Mouse (Mus musculus): ENCODE results near the gene Tln1. TPM values are rescaled to one million over a fixed set of nuclear protein-coding genes. Genes with fewer than 3 reads are reported as not detected.
"Not testable (repeated sequence)": the region's sequence is repeated elsewhere in the genome, so short reads cannot be mapped to it uniquely, and the experiment has no call there.

The Tln1 gene
- polyA plus RNA-seq, 1 experiment from 2014 or later: 34.2 TPM

DNA sequence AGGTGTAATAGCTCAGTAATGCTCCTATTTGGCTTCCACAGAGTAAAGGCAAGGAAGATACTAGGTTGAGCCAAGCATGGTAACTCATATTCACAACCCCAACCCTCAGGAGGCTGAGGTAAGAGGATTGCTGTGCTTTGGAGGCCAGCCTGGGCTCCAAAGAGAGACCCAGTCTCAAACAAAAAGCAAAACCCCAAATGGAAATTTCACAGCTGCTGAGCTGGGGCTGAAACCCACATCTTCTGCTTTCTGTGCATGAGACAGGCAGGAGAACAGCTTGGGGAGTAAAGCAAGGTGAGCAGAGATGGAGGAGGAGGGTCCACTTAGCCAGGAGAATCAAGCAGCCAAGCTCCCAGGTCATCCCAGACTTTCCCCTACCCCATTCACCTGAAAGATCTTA, 8.6 kb downstream of the Tln1 start:
- no peak overlapping the region for H3K27ac ChIP-seq (ENCODE audit: low read depth)
- no peaks in the 10 kb centered on the region for H3K27me3 ChIP-seq (ENCODE audit: insufficient read depth, low read length)
- peaks cover 14% of the 10 kb centered on the region for H3K4me1 ChIP-seq (ENCODE audit: insufficient read depth)
- H3K9me3 ChIP-seq (ENCODE audit: low read length): peaks cover 4% of the 10 kb centered on the region; the same call in 1 of the 2 replicates
- no peak for ATAC-seq
- H3K4me2 ChIP-seq (ENCODE audit: low read depth, low read length): no peak overlapping the region
- H3K36me3 ChIP-seq (replicated peaks; ENCODE audit: insufficient read depth, low read length): peaks cover 86% of the 10 kb centered on the region
- H3K9ac ChIP-seq (replicated peaks): no peak overlapping the region
- H3K4me3 ChIP-seq (ENCODE audit: low read depth, low read length): no peak overlapping the region
- no peak for TF ChIP-seq EP300 (IDR thresholded peaks at IDR 0.05; ENCODE audit: low read depth)
- TF ChIP-seq CTCF (IDR thresholded peaks at IDR 0.05; ENCODE audit: low read depth): no peak
- no peak for DNase-seq

GRCm38 (mm10) chr4:43552437-43552836, 10.1 kb downstream of the Tln1 start:
- Histone ChIP-seq H3K27me3 (ENCODE audit: insufficient read depth, low read length) (no peaks in the 10 kb centered on the region), H3K9me3 (ENCODE audit: low read length) (peaks cover 4% of the 10 kb centered on the region; the same call in 1 of the 2 replicates), H3K4me3 (ENCODE audit: low read depth, low read length) (no peak overlapping the region), H3K4me1 (ENCODE audit: insufficient read depth) (no peaks in the 10 kb centered on the region; the same call in 1 of the 2 replicates), H3K9ac (replicated peaks) (no peak overlapping the region), H3K4me2 (ENCODE audit: low read depth, low read length) (no peak overlapping the region), H3K27ac (ENCODE audit: low read depth) (no peak overlapping the region), H3K36me3 (replicated peaks; ENCODE audit: insufficient read depth, low read length) (peaks cover 99% of the 10 kb centered on the region)
- TF ChIP-seq CTCF (IDR thresholded peaks at IDR 0.05; ENCODE audit: low read depth) (no peak), EP300 (IDR thresholded peaks at IDR 0.05; ENCODE audit: low read depth) (no peak)
- no peak for ATAC-seq
- no peak for DNase-seq
- 96% methylated on average over 5 of the region's 5 CpGs for WGBS (ENCODE audit: insufficient replicate concordance)

DNA sequence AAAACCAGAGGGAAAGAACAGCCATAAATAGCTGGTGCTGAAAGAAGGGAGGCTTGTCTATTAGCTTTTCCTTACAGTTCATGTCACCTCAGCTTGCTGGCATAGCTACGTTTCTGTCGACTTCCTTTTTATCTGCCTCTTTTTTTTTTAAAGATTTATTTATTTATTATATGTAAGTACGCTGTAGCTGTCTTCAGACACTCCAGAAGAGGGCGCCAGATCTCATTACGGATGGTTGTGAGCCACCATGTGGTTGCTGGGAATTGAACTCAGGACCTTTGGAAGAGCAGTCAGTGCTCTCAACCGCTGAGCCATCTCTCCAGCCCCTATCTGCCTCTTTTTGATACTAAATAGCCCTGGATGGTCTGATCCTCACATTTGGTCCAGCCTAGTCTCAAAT, 10.6 kb downstream of the Tln1 start:
- not testable (repeated sequence) for H3K4me1 ChIP-seq (ENCODE audit: insufficient read depth); DNase-seq; H3K9me3 ChIP-seq (ENCODE audit: low read length); H3K4me2 ChIP-seq (ENCODE audit: low read depth, low read length); H3K27ac ChIP-seq (ENCODE audit: low read depth); H3K9ac ChIP-seq (replicated peaks); H3K4me3 ChIP-seq (ENCODE audit: low read depth, low read length); ATAC-seq; H3K27me3 ChIP-seq (ENCODE audit: insufficient read depth, low read length)
- WGBS (ENCODE audit: insufficient replicate concordance): 85% methylated on average over 6 of the region's 6 CpGs
- H3K36me3 ChIP-seq (replicated peaks; ENCODE audit: insufficient read depth, low read length): peaks cover 99% of the 10 kb centered on the region
- TF ChIP-seq CTCF (IDR thresholded peaks at IDR 0.05; ENCODE audit: low read depth): peak; percentile 8; the same call in 1 of the 2 replicates

DNA sequence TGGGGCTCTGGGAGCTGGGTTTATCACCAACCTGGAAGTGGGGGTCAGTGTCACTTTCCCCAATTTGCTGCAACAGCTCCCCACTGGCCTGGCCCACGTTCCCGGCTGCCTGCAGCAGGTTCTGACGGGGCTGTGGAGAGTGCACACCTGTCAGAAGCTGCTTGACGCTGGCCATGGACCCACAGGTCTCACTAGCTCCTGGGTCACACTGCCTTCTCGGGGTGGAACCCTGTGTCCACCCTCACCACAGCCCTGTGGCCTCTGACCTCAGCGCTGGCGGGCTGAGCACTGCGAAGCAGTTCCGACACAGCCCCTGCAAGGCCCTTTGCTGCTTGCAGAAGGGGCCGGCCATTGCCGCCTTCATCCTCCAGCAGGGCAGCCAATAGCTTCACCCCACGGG, 13.4 kb downstream of the Tln1 start:
- Histone ChIP-seq H3K4me2 (ENCODE audit: low read depth, low read length) (no peak overlapping the region), H3K9ac (replicated peaks) (no peak overlapping the region), H3K9me3 (ENCODE audit: low read length) (peaks cover 4% of the 10 kb centered on the region; the same call in 1 of the 2 replicates), H3K27ac (ENCODE audit: low read depth) (no peak overlapping the region), H3K27me3 (ENCODE audit: insufficient read depth, low read length) (no peaks in the 10 kb centered on the region), H3K4me3 (ENCODE audit: low read depth, low read length) (no peak overlapping the region), H3K4me1 (ENCODE audit: insufficient read depth) (no peaks in the 10 kb centered on the region), H3K36me3 (replicated peaks; ENCODE audit: insufficient read depth, low read length) (peaks cover 100% of the 10 kb centered on the region)
- no peak for DNase-seq
- TF ChIP-seq EP300 (IDR thresholded peaks at IDR 0.05; ENCODE audit: low read depth): no peak
- TF ChIP-seq CTCF (IDR thresholded peaks at IDR 0.05; ENCODE audit: low read depth): no peak
- 92% methylated on average over 12 of the region's 12 CpGs for WGBS (ENCODE audit: insufficient replicate concordance)
- no peak for ATAC-seq

- H3K27me3 ChIP-seq (ENCODE audit: insufficient read depth, low read length): no peaks in the 10 kb centered on the region
- no peak overlapping the region for H3K9ac ChIP-seq (replicated peaks)
- no peak overlapping the region for H3K4me2 ChIP-seq (ENCODE audit: low read depth, low read length)
- no peak overlapping the region for H3K27ac ChIP-seq (ENCODE audit: low read depth)
- H3K9me3 ChIP-seq (ENCODE audit: low read length): peaks cover 1% of the 10 kb centered on the region; the same call in 1 of the 2 replicates
- peaks cover 100% of the 10 kb centered on the region for H3K36me3 ChIP-seq (replicated peaks; ENCODE audit: insufficient read depth, low read length)
- no peak overlapping the region for H3K4me3 ChIP-seq (ENCODE audit: low read depth, low read length)
- TF ChIP-seq CTCF (IDR thresholded peaks at IDR 0.05; ENCODE audit: low read depth) (no peak), EP300 (IDR thresholded peaks at IDR 0.05; ENCODE audit: low read depth) (no peak)
- no peak for DNase-seq
- H3K4me1 ChIP-seq (ENCODE audit: insufficient read depth): no peaks in the 10 kb centered on the region
- 89% methylated on average over 8 of the region's 8 CpGs for WGBS (ENCODE audit: insufficient replicate concordance)
- no peak for ATAC-seq
Observed at GRCm38 (mm10) chr4:43547160-43547559, 15.3 kb downstream of the Tln1 start.

DNA sequence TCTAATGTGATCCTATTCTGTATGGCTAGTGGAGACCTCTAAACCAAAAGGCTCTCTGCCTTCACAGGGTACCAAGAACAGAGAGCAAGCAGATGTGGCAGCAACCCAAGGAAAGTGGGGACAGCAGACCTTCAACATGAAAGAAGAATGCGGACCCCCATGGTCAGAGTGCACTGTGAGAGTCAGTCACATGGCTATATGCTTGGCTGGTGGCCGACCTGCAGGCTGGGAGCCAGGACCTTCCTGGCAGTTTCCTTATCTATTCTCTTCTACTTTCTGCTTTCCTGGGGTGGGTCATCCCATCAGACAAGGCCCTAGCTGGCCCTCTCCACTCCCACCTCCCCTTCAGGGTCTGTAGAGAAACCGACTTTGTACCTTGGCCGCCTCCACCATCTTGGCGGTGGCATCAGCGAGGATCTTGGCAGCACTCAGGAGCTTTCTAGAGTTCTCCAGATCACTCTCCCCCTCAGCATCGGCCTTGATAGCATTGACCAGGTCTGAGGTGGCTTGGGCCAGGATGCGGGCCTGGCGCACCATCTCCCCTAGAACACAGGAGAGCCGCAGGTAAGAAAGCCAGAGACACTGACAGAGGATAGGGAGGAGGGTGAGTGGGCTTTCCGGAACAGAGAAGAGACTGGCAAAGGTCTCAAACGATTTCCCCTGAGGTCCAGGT, 16.0 kb downstream of the Tln1 start:
- Histone ChIP-seq H3K4me1 (ENCODE audit: insufficient read depth) (no peaks in the 10 kb centered on the region), H3K9ac (replicated peaks) (no peak overlapping the region), H3K27me3 (ENCODE audit: insufficient read depth, low read length) (no peaks in the 10 kb centered on the region), H3K9me3 (ENCODE audit: low read length) (no peaks in the 10 kb centered on the region), H3K4me3 (ENCODE audit: low read depth, low read length) (no peak overlapping the region), H3K36me3 (replicated peaks; ENCODE audit: insufficient read depth, low read length) (peaks cover 100% of the 10 kb centered on the region), H3K27ac (ENCODE audit: low read depth) (no peak overlapping the region), H3K4me2 (ENCODE audit: low read depth, low read length) (no peak overlapping the region)
- DNase-seq: no peak
- no peak for ATAC-seq
- no peak for TF ChIP-seq CTCF (IDR thresholded peaks at IDR 0.05; ENCODE audit: low read depth)
- no peak for TF ChIP-seq EP300 (IDR thresholded peaks at IDR 0.05; ENCODE audit: low read depth)
- WGBS (ENCODE audit: insufficient replicate concordance): 88% methylated on average over 12 of the region's 12 CpGs
